Mouse (Mus musculus) neural tube, embryonic 11.5 days (tissue): ENCODE results near the gene Josd2. TPM values are rescaled to one million over a fixed set of nuclear protein-coding genes. Genes with fewer than 3 reads are reported as not detected.

Experiments used
- ATAC-seq: fragments of 200-750 bp; cut with Nextera tagmentation; 2 replicates; pipeline ENCODE4 v1.8.0; 2017; ENCODE audit warnings: moderate number of reproducible peaks, mild to moderate bottlenecking, moderate TSS enrichment, moderate library complexity; ENCODE audit not compliant: insufficient read depth, low FRiP score, low TSS enrichment
- DNase-seq: peaks from one replicate; pipeline ENCODE4 v3.0.0-alpha.2; 2015; ENCODE audit warnings: low spot score
- H3K27ac ChIP-seq: fragments of 300-500 bp; sonication (generic); 2 replicates; pipeline ENCODE4 v1.5.1; 2014; ENCODE audit warnings: low read depth, mild to moderate bottlenecking, low read length
- H3K27me3 ChIP-seq: fragments of 300-500 bp; sonication (generic); 2 replicates; pipeline ENCODE4 v1.6.1; 2014; ENCODE audit warnings: mild to moderate bottlenecking, low read length, mixed read lengths; ENCODE audit not compliant: control insufficient read depth, insufficient read depth
- H3K36me3 ChIP-seq: fragments of 300-500 bp; sonication (generic); 2 replicates; pipeline ENCODE4 v1.6.1; 2014; ENCODE audit warnings: mild to moderate bottlenecking, low read length, moderate library complexity, mixed read lengths; ENCODE audit not compliant: control insufficient read depth, insufficient read depth
- H3K4me1 ChIP-seq: fragments of 300-500 bp; sonication (generic); 2 replicates; pipeline ENCODE4 v1.6.1; 2014; ENCODE audit warnings: low read length, mixed read lengths; ENCODE audit not compliant: control insufficient read depth, insufficient read depth
- H3K4me2 ChIP-seq: fragments of 300-500 bp; sonication (generic); 2 replicates; pipeline ENCODE4 v1.6.1; 2014; ENCODE audit warnings: low read depth, mild to moderate bottlenecking, moderate library complexity
- H3K4me3 ChIP-seq: fragments of 300-500 bp; sonication (generic); 2 replicates; pipeline ENCODE4 v1.5.1; 2014; ENCODE audit warnings: low read depth, low read length
- H3K9ac ChIP-seq: fragments of 300-500 bp; sonication (generic); 2 replicates; pipeline ENCODE4 v1.6.1; 2014; ENCODE audit warnings: mild to moderate bottlenecking, low read length
- H3K9me3 ChIP-seq: fragments of 300-500 bp; sonication (generic); 2 replicates; pipeline ENCODE4 v1.6.1; 2016; ENCODE audit warnings: low read length; ENCODE audit not compliant: control insufficient read depth
- WGBS: fragments of 180-500 bp; shearing (Covaris S2); extraction: QIAGEN DNeasy Blood & Tissue Kit; methylation state at CpG from one replicate; pipeline ENCODE4 v1.1.7; 2014; 5-methylcytosine and 5-hydroxymethylcytosine counted together
- polyA plus RNA-seq: library from polyadenylated mRNA; unstranded; fragments of >200 nt; fragmentation: Nextera tagmentation; extraction: Ambion mirVana; gene quantifications from 2 replicates; pipeline ENCODE4 v1.2.1, GENCODE M21; 2014

Gene Josd2
- 60.0 and 66.2 TPM in 2 replicates for polyA plus RNA-seq

DNA sequence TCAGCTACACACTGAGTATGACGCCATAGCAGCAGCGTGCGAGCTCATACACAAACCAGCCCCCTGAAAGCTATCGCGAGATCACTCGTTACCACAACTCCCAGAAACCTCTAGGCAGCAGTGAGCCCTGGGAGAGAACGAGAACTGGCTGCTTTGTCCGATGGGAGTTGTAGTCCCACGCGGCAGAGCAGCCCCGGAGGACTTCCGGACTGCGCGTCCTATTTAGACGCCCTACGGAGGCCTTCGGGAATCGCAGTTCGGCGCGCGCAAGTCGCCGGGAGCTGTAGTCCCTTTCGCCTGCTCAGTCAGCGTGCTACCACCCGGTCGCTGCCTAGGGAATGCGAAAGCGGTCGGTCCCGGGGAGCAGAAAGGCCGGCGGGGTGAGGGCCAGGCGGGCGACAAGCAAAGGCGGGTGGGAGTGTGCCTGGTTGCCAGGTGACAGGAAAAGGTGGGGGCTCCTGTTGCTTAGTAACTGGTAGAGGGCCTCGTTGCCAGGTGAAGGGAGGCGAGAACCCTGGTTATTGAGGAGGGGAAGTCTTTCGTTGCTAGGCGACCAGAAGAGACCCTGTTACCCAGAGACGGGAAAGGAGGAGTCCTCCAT lies at the start of gene Josd2:
TSS of gene Josd2 (plus strand) at position 170 of the 601 bp plus-strand sequence.
- under 1% methylated on average over 42 of the region's 42 CpGs for WGBS
- Histone ChIP-seq H3K9me3 (no peaks in the 10 kb centered on the region), H3K27me3 (peaks cover 13% of the 10 kb centered on the region), H3K36me3 (no peaks in the 10 kb centered on the region), H3K27ac (peak within 1 kb of the TSS; percentile 79), H3K4me2 (peak within 1 kb of the TSS; percentile 60), H3K9ac (peak within 1 kb of the TSS; percentile 65), H3K4me1 (peaks cover 14% of the 10 kb centered on the region; the same call in 1 of the 2 replicates), H3K4me3 (peak within 1 kb of the TSS; percentile 48)
- DNase-seq, result peak; percentile 94
- peak; percentile 92 for ATAC-seq

DNA sequence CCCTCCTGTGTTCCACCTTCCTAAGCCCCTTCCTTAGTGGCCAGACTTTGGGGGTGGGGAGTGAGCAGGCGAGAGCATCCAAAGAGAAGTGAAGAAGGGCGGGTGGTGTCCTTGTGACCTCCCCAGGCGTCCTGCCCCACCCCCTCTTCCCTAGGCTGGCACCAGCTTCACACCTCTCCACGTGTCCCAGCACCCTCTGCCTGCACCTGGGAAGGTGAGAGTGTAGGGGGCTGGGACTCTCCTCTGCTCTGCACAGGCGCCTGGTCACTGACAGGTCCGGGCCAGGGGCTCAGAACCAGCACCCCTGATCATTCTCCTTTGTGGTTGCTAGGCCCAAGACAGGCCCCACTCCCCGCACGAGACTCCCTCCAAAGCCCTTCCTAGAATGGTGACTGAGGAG lies 40.1 kb upstream of the Josd2 start:
- H3K27me3 ChIP-seq, result peaks cover 10% of the 10 kb centered on the region; the same call in 1 of the 2 replicates
- peaks cover 5% of the 10 kb centered on the region for H3K4me1 ChIP-seq
- no peak overlapping the region for H3K9ac ChIP-seq

DNA sequence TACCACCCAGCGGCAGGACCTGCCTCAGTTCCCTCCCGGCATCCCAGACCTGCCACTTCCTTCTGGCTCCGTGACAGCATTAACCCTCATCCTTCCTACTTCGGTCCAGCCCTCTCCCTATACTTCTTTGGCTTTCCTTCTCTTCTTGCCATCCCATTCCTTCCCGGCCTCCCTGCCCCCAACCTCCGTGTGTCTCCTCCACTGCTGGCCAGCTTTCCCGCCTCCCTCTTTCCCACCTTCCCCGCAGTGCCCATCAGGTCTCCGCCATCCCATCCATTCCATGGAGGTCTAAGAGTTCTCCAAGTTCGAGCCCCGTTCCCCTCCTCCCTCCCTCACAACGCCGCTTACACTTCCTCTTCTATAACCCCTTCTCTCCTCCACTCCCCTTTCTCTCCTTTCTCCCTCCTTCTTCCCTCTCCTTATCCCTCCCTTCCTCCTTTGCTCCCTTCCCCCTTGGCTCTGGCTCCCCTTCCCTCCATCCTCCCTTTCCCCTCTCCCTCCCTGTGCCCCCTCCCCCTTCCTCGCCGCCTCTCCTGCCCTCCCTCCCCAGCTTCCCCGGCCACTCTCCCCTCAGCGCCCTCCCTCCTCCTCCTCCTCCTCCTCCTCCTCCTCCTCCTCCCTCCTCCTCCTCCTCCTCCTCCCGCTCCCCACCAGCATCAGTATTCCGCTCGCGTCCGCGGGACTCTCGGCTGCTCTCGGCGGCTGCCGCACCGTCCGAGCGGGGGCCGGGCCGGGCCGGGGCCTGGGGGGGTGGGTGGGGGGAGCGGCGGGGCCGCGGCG lies 39.4 kb upstream of the Josd2 start:
- Histone ChIP-seq H3K9ac (peak overlapping the region; percentile 85), H3K4me3 (peak overlapping the region; percentile 71), H3K4me1 (peaks cover 5% of the 10 kb centered on the region), H3K27ac (peak overlapping the region; percentile 97), H3K27me3 (peaks cover 10% of the 10 kb centered on the region; the same call in 1 of the 2 replicates), H3K9me3 (no peaks in the 10 kb centered on the region), H3K4me2 (peak overlapping the region; percentile 71), H3K36me3 (no peaks in the 10 kb centered on the region)
- DNase-seq, result peak; percentile 86
- peak; percentile 52; the same call in 1 of the 2 replicates for ATAC-seq
- 1% methylated on average over 17 of the region's 38 CpGs for WGBS

More for the DNA sequence above, 40.1 kb upstream of the Josd2 start:
- DNase-seq (no peak), ATAC-seq (no peak)
- WGBS, result 12% methylated on average over 8 of the region's 8 CpGs
- H3K36me3 ChIP-seq, result no peaks in the 10 kb centered on the region
- H3K4me2 ChIP-seq, result no peak overlapping the region; the same call in 1 of the 2 replicates
- no peak overlapping the region for H3K4me3 ChIP-seq
- no peaks in the 10 kb centered on the region for H3K9me3 ChIP-seq
- H3K27ac ChIP-seq, result no peak overlapping the region

DNA sequence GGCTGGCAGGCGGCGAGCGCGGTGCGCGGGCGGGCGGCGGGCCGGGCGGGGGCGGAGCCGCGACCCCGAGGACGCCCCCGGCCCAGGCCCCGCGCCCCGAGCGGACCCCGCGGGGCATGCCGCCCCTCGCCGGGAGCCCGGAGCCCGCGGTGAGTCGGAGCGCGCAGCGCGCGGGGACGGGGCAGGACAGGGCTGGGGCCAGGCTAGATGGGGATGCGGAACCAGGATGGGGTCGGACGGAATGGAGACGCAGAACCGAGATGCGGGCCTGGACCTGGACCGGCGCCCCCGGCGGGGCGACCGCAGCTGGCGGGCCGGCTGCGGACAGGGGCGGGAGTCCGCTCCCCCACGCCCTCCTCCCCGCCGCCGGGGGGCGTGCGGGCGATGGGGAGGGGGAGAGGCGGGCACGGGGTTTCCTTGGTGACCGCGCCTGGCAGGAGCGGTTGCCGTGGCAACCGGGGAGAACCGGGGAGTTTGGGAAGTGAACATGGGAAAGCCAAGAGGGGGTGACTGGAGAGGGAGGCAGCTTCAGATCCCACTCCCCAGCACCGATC lies 38.7 kb upstream of the Josd2 start, which contains the start of gene Lrrc4b:
TSS of gene Lrrc4b (plus strand) at position 51 of the 554 bp plus-strand sequence.
- peak within 1 kb of the TSS; percentile 71 for H3K4me2 ChIP-seq
- H3K36me3 ChIP-seq, result no peaks in the 10 kb centered on the region
- H3K4me3 ChIP-seq, result peak within 1 kb of the TSS; percentile 71
- peak within 1 kb of the TSS; percentile 97 for H3K27ac ChIP-seq
- peaks cover 10% of the 10 kb centered on the region; the same call in 1 of the 2 replicates for H3K27me3 ChIP-seq
- H3K4me1 ChIP-seq, result peaks cover 5% of the 10 kb centered on the region
- H3K9me3 ChIP-seq, result no peaks in the 10 kb centered on the region
- under 1% methylated on average over 35 of the region's 69 CpGs for WGBS
- H3K9ac ChIP-seq, result peak within 1 kb of the TSS; percentile 85
- DNase-seq (peak; percentile 92), ATAC-seq (peak; percentile 59)

DNA sequence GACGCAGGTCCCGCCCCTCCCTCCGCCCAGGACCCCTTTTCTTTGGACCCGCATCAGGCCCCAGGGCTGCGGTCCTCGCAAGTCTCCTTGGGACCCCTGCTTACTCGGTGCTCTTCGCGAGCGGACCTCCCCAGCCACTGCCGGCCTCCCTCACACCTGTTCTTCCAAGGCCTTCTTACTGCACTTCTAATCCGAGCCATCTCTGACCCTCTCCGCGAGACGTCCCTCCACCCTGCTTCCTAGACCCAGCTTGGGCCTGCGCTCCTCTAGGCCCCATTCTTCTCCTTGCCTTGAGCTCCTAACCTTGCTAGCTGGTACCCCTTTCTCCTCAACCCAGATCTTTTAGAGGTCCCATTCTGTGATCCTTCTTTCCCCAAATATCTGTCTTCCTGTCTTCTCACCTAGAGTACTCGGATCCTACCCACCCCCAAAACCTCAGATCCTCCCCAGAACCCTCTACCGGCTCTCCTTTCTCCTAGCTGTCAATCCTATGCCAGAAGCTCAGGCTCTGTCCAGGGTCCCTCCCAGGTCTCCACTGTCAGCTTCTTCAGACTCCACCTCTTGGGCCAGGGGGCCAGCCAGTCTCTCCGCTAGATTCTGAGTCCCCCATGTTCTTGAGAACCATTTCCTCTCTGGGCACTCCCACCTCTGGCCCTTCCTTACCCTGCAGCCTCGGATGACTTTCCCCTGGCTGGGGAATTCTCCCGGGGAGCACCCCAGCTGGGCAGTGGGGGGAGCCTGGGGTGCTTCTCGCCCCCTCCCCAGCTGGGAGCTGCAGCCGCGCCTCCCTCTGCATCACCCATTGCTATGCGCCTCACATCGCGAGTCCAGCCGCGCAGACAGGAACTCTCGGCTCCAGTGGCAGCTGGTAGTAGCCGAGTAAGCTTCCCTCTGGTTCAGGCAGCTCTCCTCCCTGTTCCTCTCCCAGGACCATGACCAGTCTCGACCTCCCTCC lies 38.0 kb upstream of the Josd2 start:
- Histone ChIP-seq H3K27me3 (peaks cover 10% of the 10 kb centered on the region; the same call in 1 of the 2 replicates), H3K9me3 (no peaks in the 10 kb centered on the region), H3K4me2 (peak overlapping the region; percentile 71), H3K36me3 (no peaks in the 10 kb centered on the region), H3K9ac (peak overlapping the region; percentile 85), H3K4me3 (peak overlapping the region; percentile 71), H3K27ac (peak overlapping the region; percentile 97), H3K4me1 (peaks cover 5% of the 10 kb centered on the region)
- DNase-seq (peak; percentile 66), ATAC-seq (peak; percentile 29)
- 1% methylated on average over 32 of the region's 32 CpGs for WGBS

DNA sequence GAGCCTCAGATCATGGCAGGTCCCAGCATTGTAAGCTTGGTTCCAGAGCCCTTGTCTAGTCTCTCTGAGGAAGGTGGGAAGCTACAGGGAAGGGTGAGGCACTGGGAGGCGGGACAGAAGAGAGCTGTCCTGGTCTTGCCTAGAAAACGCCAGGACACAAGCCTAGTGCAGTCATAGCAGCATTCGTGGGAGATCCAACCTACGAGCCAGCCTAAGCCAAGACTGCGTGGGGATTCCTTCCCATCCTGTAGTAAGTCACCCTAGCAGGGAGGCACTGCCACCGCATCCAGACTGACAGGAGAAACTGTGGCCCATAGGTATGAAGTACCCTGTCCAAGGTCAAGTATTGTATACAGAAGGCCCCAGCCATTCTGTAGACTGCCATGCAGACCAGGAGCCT lies 35.2 kb upstream of the Josd2 start:
- no peaks in the 10 kb centered on the region for H3K36me3 ChIP-seq
- H3K9ac ChIP-seq, result no peak overlapping the region
- no peaks in the 10 kb centered on the region for H3K9me3 ChIP-seq
- ATAC-seq (no peak), DNase-seq (no peak)
- peaks cover 10% of the 10 kb centered on the region; the same call in 1 of the 2 replicates for H3K27me3 ChIP-seq
- peaks cover 5% of the 10 kb centered on the region for H3K4me1 ChIP-seq
- no peak overlapping the region for H3K27ac ChIP-seq
- WGBS, result 69% methylated on average over 6 of the region's 6 CpGs
- H3K4me2 ChIP-seq, result no peak overlapping the region
- no peak overlapping the region for H3K4me3 ChIP-seq

DNA sequence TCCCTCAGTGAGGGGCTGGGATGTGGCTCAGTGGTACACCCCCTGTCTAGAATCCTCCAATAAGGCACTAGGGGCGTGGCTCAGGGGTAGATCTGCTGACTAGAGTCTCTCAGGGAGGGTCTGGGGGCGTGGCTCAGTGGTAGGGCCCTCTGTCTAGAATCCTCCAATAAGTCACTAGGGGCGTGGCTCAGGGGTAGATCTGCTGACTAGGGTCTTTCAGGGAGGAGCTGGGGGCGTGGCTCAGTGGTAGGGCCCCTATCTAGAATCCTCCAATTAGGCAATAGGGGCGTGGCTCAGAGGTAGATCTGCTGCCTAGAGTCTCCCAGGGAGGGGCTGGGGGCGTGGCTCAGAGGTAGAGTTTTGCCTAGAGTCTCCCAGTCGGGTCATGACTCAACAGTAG lies 34.4 kb upstream of the Josd2 start:
- ATAC-seq (0 out of 2 replicates have a peak, but pooled peaks have one; percentile 15), DNase-seq (peak; percentile 74)
- Histone ChIP-seq H3K9ac (no peak overlapping the region), H3K4me2 (no peak overlapping the region), H3K9me3 (no peaks in the 10 kb centered on the region), H3K27me3 (peaks cover 10% of the 10 kb centered on the region; the same call in 1 of the 2 replicates), H3K27ac (no peak overlapping the region), H3K4me3 (no peak overlapping the region), H3K4me1 (peaks cover 5% of the 10 kb centered on the region), H3K36me3 (no peaks in the 10 kb centered on the region)
- WGBS, result 3% methylated on average over 7 of the region's 7 CpGs

DNA sequence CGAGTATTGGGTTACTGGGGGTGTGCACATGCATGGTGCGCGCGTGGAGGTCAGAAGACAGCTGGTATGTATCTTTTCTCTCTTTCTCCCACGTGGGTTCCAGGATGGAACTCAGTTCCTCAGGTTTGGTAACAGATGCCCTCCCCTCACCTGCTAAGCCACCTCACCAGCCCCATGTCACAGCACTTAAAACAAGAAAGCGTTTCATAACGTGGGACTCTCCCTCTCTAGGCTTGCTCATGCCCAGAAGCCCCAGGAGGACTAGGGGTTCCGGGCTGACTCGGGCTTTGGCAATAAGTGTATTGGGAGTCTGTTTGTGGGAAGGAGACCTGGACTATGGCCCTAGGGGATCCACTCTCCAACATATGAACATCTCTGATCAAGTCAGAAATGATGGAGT lies 33.7 kb upstream of the Josd2 start:
- peaks cover 10% of the 10 kb centered on the region; the same call in 1 of the 2 replicates for H3K27me3 ChIP-seq
- 76% methylated on average over 9 of the region's 9 CpGs for WGBS

More for the DNA sequence above, 33.7 kb upstream of the Josd2 start:
- no peaks in the 10 kb centered on the region for H3K9me3 ChIP-seq
- no peak overlapping the region for H3K27ac ChIP-seq
- DNase-seq, result no peak
- H3K4me2 ChIP-seq, result no peak overlapping the region
- ATAC-seq, result no peak
- H3K9ac ChIP-seq, result no peak overlapping the region
- peaks cover 5% of the 10 kb centered on the region for H3K4me1 ChIP-seq
- no peaks in the 10 kb centered on the region for H3K36me3 ChIP-seq
- no peak overlapping the region for H3K4me3 ChIP-seq
